Mouse (Mus musculus) cerebellum, postnatal 4 days (tissue): ENCODE results near the gene Dcdc2a.

ENCODE experiments used
- DNase-seq, 2 experiments: peaks; one replicate each; pipeline ENCODE4 v3.0.0; 2022; ENCODE audit warnings: low spot score in 2 of 2, mixed read lengths in 1 of 2

Dcdc2a gene

DNA sequence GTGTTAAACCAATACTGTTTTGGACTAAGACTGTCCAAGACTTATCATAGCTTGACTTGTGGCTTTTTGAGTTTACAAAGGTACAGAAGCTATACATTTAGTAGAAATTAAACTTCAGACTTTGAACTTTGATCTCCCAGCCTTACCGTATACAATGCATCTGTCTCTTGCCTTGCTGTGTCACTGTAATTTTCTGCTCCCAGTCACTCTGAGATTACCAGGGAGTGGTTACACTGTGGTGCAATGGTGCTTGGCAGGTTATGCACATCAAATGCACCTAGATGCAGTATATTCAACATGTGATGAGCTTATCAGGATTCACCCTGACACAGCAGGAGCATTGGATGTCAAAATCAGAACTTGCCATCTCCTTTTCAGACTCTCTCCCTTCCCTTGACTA is 122.0 kb downstream of the Dcdc2a start:
- DNase-seq = no peak

DNA sequence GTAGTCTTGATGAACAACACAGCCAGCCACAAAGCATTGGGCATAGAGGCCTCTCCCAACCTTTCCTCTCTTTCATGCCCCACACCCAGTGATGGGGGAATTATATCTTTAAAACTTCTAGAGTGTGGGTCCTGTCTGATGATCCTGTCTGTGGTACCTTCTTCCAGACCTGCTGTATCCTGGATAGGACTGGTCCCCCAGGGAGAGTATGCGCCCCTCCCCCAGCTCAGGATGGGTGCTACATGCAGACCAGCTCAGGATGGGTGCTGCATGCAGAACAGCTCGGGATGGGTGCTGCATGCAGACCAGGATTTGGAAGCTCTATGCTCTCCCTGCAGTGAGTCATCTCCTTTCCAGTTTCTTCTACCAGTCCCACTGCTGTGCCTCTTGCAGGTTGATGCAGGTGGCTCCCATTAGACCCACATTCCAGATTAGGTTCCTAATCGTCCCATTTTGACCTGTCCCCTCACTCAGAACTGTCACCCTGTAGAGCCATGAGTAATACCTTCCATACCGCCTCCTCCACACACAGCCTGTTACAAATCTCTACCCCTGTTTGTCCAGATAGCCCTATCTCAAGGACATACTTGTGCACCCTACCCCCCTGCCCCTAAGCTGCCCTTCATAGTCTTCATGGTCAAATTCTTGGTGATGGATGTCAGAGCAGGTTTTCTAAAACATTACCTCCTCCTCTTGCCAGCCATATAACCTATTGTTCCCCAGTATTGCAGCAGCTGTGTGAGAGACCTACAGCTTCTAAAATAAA is 122.6 kb downstream of the Dcdc2a start:
- no peak for DNase-seq

DNA sequence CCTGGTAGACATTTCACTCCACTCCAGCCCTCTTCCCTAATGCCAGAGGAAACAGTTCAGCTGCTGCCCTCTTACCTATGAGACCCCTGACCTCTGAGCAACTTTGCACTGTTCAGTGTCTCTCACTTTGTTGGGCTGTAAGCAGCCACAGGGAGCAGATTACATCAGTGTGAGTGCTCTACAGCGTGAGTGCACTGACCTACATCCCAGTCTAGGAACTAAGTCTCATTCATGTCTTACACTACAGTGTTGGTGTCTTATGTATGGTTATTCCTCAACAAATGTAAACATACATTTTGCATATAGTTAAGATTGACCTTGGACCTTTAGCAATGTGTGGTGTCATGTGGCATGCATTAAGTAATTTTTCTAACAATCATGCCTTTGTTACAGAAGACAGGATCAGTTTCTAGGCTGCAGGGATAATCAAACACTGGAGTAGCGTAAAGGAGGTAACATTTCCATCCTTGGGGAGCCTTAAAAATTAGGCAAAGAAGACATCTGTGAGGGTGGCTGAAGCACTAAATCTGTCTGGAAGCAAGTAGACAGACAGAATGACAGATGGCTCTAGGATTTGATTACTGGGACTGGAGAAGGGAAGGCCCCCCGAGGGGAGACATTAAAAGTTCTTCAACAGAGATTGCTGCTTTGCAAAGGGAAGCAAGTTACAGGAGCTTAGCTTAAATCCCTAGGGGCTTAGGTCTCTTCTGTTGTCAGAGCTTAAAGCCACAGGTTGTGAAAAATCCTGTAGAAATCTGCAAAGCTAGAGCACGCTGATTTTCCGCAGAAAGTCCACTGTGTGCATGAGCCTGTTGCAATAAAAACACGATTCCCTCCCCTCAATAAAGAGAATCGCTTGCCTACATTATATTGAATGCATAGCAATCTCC is 130.9 kb downstream of the Dcdc2a start:
- no peak for DNase-seq

DNA sequence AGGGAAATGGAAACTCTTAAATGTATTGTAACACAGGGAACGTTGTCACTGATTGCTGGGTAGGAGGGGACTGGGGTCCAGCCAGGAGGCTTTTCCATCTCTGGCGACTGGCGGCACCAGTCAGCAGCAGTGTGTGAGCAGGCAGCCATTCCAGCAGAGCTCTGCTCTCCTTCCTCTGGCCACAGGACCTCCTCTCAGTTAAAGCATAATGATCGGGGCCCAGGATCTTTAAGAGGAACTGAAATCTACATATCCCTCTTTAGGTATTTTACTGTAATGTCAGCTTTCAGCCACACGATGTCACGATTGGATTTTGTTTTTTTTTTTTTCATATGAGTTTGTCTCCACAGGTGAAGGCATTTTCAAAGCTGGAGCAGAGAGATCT is 131.5 kb downstream of the Dcdc2a start:
- DNase-seq = peak in 1 of 2 experiments; percentile 3

DNA sequence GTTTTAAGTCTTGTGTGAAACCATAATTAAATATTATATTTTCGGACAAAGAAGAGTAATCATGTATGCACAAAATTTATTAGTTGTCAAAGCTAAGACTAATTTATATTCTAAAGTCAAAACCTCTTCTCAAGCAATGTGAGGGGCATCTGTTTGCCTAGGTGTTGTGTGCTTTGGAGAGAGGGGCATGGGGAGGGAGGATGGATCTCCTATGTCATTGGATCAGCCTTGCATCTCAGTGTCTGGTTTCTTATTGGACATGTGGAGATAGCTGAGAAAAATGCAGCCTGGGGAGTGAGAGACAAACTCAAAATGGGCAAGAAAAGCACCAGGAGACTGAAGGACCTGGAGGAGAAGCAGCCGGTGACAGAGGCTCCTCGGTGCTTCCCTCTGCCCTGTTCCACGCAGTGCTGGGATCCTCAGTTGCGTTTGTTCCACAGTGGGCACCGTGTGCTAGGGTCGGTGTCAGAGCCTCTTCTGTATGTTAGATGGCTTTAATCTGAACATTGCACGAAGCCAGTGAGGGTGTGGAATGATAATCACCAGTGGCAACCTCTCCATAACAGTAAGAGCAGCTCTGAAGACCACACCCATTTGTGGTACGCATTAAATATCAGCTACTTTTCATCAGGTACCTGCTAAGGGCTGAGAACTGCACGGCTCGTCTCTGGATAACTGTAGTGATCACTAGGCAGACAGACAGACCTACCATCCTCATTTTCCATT is 133.8 kb downstream of the Dcdc2a start:
- no peak for DNase-seq

DNA sequence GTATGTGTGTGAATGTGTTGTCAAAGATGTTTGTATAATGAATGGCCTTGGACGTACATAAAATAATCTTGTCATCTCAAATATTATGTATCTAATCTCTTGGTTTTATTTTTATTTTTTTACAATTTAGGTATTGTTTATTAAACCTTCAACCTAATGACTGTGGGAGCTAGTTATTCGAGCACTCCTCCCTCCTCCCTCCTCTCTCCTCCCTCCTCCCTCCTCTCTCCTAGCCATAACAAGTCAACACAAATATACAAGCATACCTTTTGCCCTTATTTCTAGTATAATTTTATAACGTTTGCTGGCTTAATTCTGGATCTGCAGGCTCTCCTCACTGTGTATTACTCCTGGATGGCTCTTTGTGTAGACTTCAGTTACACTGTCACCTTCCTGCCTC is 134.4 kb downstream of the Dcdc2a start:
- no peak for DNase-seq

DNA sequence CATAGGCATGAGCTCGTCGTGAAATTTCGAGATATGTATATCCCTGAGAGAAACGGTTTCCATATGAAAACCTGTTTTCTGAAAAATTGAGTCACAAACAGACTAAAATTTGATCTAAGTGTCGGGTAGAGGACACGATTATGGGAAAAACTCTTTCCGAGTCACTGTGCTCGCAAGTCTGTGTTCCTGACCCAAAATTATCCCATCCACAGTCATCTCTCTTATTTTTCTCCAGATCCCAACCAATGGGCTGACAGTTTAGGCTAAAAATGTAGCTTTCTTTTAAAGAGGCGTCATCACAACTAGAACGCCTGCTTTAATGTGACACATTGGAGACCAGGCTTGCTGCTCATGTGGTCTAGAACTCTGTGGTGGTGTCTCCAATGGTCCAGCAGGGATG is 139.9 kb downstream of the Dcdc2a start:
- DNase-seq = no peak

DNA sequence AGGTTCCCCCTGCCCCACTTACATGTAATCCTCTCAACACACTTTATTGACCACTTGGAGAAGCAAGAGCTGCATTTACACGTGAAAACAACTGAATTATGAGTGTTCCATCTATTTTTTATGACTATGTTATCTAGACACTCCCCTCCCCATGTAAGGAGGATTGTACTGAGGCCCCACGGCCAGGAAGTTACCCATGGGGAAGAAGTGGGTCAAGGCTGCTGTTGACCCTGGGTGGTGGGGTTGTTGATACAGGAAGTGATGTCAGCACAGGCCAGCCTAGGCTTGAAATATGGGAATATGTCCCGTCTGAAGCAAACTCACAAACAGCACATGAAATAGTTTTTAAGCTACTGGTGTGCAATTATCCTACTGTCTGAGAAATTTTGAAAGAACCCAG is 144.1 kb downstream of the Dcdc2a start:
- no peak for DNase-seq

DNA sequence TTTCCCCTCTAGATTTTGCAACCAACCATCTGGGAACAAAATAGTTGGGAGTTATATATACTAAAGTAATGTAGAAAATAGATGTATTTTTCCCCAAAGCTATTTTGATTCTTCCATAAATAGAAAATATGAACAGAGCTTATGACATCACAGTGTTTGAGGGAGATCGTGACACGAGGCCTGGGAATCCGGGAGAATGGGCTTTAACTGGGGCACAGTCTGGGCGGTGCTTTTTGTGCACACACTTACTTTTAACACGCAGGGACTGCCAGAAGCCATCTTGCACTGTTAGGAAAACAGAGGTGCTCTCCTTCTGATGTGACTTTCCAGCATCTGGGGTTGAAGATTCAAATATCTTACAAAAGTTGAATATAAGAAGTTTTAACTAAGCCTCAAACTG is 151.1 kb downstream of the Dcdc2a start:
- DNase-seq = no peak

DNA sequence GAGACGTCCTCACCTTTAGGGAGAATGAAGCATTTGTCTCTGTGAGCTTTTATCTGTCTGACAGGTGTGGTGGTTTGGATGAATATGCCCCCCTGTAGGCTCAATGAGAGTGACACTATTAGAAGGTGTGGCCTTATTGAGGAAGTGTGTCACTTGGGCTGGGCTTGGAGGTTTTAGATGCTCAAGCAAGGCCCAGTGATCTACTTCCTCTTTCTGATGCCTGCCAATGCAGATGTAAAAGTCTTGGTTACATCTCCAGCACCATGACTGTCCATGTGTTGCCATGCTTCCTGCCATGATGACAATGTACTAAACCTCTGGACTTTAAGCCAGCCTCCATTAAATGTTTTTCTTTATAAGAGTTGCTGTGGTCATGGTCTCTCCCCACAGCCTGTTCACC is 162.6 kb downstream of the Dcdc2a start:
- no peak for DNase-seq

DNA sequence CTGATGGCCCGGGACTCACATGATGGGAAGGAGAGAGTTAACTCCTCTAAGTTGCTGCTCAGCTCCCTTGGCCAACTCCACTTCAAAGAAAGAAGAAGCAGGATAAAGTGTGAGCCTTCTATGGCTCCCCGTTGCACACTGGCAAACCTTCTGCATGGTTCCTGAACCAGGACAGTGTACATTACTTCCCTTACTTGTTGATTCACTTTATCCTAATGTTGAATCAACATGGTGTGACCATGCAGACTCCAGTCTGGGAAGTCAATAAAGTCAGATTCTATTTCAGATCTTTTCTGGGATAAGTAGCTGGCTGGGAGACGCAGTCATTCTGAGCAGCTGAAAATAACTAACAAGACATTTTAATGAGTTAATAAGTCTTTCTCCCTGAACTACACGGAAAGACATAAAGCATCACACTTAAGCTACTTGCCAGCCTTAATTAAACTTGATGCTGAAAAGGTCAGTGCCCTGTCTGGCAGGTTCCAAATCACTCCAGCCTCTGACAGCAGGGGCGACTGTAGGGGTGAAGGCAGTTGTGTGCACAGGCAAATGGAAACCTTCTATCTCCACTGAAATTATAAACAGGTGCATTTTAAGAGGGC is 164.5 kb downstream of the Dcdc2a start:
- DNase-seq = no peak

DNA sequence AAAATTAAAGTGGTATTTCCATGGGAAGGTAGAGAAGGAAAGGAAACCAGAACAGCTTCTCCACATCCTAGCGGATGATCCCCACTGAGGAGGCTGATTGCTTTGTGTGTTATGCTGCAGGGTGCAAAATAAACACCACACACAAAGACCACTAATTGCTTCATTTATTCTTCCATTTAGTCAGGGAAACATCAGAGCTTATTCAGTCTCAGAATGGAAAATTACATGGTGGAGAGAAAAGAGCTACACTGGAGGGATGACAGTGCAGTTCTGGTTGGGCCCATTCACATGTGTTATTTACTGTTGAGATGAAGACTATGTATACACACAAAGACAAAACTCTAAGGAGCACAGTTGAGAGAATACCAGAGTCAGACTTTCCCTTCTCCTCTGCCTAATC is 196.1 kb downstream of the Dcdc2a start:
- no peak for DNase-seq

DNA sequence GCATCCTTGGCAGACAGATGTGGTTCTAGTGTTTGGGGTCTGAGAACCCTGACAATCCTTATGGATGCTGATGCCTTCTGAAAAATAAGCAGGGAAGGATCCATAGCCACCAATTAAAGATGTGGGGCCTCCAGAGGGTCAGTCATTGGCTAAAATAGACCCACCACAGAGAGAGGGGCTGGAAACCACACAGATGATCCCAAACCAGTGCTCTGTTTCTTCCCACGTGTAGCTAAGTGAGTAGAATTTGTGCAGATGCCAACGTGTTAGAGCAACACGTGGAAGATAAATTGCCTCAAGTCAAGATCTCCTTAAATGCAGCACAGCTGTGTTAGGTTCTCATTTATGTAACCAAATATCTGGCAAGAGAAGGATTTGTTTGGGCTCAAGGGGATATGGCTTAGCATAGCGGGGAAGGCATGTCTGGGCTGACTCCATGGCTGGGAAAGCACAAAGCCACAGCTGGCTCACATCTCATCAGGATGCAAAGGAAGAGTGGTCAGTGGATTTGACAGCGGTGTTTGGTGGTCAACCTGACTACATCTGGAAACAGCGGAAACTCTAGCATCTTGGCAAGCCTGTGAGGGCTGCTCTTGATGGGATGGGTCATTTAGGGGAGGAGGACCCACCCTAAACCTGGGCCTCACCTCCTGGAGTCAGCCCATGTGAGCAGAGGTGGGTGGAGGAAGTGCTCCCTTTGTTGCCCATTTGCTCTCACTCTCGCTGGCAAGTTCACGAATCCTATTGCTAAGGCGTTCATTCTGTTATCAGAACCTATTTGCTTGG is 198.9 kb downstream of the Dcdc2a start:
- no peak for DNase-seq

DNA sequence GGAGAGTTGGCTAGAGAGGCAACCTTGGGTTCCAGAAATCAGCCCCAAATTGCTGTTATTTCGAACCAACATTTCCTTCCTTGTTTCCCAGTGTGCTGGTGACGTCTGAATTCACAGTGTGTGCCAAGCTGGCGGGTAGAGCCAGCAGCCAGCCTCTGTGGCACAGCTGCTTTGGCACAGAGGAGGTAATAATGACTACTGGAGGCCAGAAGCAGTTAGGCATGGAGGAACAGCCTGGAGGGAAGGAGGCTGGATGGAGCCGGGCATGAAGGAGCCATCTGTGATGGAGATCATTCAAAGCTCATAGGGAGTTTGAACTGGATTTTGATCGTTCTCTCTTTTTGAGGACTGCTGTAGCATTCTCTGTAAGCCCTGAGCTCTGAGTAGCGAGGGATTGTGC is 201.8 kb downstream of the Dcdc2a start:
- DNase-seq = peak in 1 of 2 experiments; percentile 2
